Mouse (Mus musculus) erythroblast, embryonic 14.5 days (primary cell): Measurements from ENCODE around the gene Zfp804b.

Experiments used
- GATA1 ChIP-seq: IDR thresholded peaks from 2 replicates; pipeline ENCODE4 v1.6.1; 2012; ENCODE audit warnings: low read length, inconsistent platforms, mixed read lengths
- TAL1 ChIP-seq: IDR thresholded peaks from 3 replicates; pipeline ENCODE4 v1.6.1; 2012; ENCODE audit warnings: low read length, inconsistent platforms, mixed read lengths

DNA sequence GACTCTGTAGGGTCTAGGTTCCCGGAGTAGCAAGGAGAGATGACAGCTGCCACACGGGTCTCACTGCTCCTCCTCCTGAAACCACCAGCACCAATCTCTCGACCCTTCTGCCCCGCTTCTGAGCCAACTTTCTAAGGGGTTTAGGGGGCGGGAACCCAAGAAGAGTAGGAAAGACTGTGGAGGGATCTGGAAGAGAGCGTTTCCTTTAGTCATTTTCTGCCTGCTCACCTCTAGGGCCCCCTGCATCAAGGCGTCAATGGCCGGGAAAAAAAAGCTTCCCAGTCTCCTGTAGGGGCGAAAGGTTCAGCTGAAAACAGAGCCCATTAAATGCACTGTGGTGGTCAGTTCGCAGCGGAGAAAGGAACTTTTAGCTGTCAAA lies 444 bp upstream of the Zfp804b start:
- no peak for TF ChIP-seq GATA1
- TF ChIP-seq TAL1, result no peak
